Mouse (Mus musculus) retina, adult 2 months (tissue): Measurements from ENCODE around the gene Fzr1.
A peak's percentile ranks its signal among the peaks of the same experiment; 100 is the strongest.

Experiments
- DNase-seq: peaks from one replicate; pipeline ENCODE4 v3.0.0-alpha.2; 2012; ENCODE audit warnings: low read depth, low spot score

Gene Fzr1

DNA sequence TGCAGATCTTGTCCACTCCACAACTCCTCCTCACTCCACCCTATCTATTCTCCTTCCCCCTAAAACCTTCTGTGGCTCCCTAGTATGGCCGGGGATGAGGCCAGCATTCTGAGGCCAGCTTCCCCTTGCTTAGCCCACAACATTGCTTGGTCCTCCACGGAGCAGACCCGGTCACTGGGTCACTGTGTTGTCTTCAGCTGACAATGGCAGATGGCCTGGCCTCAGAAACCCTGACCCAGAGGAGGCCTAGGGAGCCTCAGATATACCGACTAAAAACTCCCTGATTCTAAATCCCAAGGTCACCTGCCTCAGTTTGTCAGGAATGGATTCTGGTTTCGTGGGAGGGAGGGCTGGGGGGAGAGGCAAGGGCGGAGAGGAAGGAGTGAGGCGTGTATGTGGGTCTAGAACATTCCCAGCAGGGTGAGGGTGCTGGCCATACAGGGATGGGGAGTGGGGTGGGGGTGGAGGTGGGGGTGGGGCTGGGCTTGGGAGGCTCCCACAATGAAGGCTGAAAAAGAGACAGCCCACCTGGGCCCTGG is 24.0 kb upstream of the Fzr1 start:
- DNase-seq, result no peak

- DNase-seq, result no peak
Observed at GRCm38 (mm10) chr10:81401521-81402226, 23.4 kb upstream of the Fzr1 start.

DNA sequence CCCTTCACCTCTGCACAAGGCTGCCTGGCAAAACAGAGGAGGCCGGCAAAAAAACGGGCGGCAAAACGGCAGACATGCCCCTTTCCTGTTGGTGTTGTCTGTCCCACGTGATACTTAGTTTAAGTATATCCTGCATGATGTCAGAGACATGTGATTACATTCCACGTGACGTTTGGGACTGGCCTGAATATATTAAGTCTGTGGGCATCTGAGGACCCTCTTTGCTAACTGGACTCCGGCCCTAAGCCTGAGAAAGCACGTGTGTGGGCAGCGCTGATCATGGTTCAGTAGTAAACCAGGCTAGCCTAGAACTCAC is 22.8 kb upstream of the Fzr1 start:
- no peak for DNase-seq

- DNase-seq, result no peak
Observed at GRCm38 (mm10) chr10:81400371-81401204, 22.3 kb upstream of the Fzr1 start.

DNA sequence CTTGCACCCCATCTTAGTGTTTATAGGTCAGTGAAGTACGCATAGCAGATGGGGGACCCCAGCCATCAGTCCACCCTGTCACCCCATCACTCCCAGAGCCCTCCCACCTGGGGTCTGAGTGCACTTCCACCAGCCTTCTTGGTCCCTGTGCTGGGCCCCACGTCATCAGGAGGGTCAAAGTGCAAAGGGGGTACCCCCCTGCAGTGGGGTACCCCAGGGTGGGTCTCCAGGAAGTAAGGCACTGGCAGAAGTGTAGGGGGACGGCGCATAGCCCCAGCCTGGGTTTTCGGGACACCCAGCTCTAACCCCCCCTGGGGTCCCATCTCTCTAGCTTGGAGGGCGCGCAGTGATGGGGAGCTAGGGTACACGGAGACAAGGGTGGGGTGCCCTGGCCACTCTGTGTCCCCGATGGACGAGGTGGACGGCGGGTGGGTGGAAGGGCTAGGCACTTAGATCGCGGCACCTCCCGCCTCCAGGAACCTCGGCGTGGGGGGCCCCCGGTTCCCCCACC is 21.5 kb upstream of the Fzr1 start:
- no peak for DNase-seq

DNA sequence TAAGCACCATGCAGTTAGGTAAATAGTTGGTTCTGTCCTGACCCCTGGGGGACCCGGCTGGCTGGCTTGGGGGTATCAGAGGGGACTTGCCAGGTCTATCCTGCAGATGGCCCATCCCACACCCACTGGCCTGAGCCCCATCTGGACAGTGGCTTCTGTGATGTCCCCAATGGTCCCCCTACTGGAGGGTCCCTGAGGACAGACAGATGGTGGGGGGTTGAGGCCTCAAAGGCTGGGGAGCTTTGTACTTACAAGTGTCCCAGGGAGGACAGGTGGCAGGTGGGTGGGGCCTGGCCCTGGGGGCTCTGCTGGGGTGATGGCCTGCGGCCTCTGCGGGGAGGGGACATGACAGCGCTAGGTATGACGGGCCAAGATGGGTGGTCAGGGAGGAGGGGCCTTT is 21.0 kb upstream of the Fzr1 start:
- DNase-seq, result no peak

DNA sequence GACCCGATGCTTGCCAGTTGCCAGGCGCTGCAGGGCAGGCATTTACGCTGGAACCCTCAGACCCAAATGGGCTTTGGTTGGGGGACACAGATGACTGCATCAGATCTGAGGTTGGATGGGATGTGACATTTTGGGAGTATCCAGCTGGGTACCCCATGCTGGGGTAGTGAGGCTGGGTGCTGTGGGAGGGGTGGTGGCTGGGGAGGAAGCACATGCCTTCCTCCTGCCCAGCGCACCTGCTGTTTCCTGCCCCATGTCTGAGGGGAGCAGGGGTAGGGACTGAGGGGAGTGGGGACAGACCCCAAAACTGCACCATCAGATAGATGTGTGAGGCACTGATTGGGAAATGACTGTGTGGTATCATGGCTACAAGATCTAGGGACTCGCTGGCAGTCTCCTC is 18.4 kb upstream of the Fzr1 start:
- DNase-seq, result no peak

DNA sequence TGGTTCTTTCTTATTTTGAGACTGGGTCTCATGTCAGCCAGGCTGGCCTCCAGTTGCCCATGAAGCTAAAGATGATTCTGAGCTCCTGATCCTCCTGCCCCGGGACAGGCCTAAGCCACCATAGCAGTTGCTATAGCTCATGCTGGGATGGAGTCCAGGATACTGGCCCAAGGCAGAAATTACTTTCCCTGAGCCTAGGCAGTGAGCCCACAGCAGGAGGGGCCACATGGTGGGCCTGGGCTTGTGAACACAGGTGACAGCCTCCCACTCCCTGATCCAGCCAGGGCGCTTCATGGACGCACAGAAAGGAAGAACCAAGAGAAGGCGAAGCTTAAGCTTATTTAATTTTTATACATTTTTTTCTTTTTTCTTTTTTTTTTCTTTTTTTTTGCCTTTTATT is 17.5 kb upstream of the Fzr1 start:
- DNase-seq, result no peak

GRCm38 (mm10) chr10:81395127-81395526 is 16.8 kb upstream of the Fzr1 start:
- DNase-seq, result no peak

- no peak for DNase-seq
Observed at GRCm38 (mm10) chr10:81393456-81394063, 15.2 kb upstream of the Fzr1 start.

DNA sequence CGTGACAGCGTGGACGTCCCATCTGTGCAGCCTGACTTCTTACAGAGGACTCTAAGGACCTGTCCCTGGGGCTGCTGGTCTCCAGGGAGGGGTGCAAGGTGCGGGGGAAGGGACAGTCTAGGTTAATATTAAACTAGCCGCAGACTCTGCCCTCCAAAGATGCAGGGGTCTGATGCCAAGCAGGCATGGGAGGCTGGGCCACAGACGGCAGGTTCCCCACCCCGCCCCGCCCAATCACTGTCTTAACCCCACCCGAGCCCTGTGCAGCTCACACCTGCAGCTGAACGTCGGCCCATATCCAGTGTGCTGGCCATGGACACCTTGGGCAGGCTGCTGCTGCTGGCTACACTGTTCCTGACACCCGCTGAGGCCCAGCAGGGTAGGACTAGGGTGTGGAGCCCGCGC is 14.5 kb upstream of the Fzr1 start, which contains the start of gene Smim24:
Gene Smim24 (plus strand): TSS at position 271 of the 405 bp plus-strand sequence.
- no peak for DNase-seq

- DNase-seq, result no peak
Observed at GRCm38 (mm10) chr10:81392270-81392669, 14.0 kb upstream of the Fzr1 start.

DNA sequence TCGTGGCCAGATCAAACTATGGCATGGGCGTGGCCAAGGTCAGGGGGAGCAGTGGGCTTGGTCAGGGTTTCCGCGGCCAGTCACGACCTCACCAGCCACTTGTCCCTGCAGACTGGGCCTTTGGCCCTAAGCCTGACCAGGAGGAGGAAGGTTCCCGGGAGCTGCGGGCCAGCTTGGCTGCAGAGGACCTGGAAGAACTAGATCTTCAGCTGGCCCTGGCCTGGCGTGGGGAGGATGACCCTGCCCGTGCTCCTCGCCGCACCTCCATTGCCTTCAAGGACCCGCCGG is 12.3 kb upstream of the Fzr1 start:
- DNase-seq, result no peak

- peak; percentile 91 for DNase-seq
Observed at GRCm38 (mm10) chr10:81389801-81390677, 11.7 kb upstream of the Fzr1 start.

DNA sequence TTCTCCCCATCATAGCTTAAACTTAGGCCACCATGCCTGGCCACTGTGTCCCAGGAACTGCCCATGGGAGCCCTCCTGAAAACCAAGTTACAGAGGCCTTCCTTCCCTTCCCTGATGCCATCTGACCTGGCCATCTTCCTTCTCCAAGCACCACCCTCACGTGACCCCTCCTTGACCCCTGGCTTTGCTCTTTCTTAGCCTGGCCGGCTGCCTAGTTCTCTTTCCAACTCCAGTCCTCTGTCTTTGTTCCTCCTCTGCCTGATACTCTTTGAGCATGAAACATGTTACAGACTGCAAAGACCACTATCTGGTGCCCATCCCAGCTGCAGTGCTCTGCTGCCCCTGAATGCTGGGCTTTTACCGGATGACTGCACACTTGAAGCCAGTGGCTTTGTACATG is 11.1 kb upstream of the Fzr1 start:
- no peak for DNase-seq

GRCm38 (mm10) chr10:81388505-81389055 is 10.3 kb upstream of the Fzr1 start, which contains the start of gene Gm48552:
Gene Gm48552 (plus strand): TSS chr10:81389005.
- DNase-seq, result no peak

DNA sequence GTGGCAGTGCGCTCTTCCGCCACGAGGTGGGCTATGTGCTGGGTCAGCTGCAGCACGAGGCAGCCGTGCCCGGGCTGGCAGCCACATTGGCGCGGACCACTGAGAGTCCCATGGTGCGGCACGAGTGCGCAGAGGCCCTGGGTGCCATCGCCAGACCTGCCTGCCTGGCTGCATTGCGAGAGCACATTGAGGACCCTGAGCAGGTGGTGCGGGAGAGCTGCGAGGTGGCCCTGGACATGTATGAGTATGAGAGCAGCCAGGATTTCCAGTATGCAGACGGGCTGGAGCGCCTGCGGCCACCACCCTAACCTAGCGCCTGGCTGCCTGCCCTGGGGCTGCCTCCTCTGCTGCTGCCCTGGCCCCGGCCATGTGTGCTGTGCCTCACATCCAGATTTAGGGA is 9.4 kb upstream of the Fzr1 start:
- no peak for DNase-seq

- no peak for DNase-seq
Observed at GRCm38 (mm10) chr10:81385603-81386306, 7.4 kb upstream of the Fzr1 start.

DNA sequence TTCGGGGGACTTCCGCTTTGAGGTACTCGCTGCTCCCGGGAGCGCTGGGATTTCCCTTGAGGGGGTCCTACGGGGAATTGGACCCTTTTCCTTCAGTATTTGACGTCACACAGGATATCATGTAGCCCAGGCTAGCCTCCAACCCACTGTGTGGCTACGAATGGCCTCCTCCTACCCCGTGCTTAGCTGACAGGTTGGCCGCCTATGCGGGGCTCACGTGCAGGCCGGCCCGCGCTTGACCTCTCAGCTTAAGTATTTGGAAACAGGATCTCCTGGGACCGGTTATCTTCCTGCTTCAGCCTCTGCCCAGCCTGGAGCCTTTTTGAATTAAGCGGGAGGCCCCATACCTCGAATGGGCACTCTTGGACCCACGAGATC is 6.3 kb upstream of the Fzr1 start:
- DNase-seq, result no peak

DNA sequence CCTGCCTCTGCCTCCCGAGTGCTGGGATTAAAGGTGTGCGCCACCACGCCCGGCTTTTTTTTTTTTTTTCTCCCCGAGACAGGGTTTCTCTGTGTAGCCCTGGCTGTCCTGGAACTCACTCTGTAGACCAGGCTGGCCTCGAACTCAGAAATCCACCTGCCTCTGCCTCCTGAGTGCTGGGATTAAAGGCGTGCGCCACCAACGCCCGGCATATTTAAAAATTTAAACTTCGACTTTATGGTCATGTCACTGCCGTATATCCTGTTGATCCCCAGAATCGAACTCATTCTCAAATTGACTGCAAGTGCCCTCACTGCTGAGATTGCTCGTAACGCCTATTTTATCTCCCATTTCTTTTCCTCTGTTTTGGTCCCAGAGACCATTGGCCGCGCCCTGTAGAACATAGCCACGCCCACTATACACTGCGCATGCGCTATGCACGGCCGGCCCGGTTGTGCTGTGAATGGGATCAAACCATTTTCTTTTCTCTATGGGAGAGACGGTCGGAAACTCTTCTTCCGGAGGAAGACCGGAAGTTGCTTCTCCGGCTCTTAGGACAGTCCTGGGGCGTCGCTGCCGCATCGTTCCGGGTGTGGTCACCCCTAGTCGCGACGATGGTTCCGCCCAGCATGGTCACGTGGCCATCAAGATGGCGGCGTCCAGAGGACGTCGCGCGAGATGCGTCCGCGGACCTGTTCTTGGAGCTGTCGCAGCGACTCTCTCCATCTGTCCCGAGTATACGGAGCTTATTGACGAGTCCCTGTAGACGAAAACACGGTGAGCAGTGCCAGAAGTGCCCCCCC is 5.7 kb upstream of the Fzr1 start, which contains the start of the genes Dohh and Gm48551:
Gene Dohh (plus strand): TSS at position 627 of the 803 bp plus-strand sequence.
Gene Gm48551 (plus strand): TSS at position 665 of the 803 bp plus-strand sequence.
- peak; percentile 98 for DNase-seq
